9 mouse cellular contexts compared by ENCODE assay signal in genomic region chr17:25555666-25556629, GRCm38 (mm10). TPM values are rescaled to one million over a fixed set of nuclear protein-coding genes. Genes with fewer than 3 reads are reported as not detected.
DNase-seq lines count a peak whose midpoint lies in the region; ATAC-seq and TF ChIP-seq lines count a peak whose summit lies in the region.
"Had no signal": no experiment of that assay in that cellular context is flagged by ENCODE, and none has a peak within 500 bp of the region (broad histone marks: within the 10 kb centered on the region; RNA-seq: fewer than 3 reads in every experiment).

No protein-coding gene starts in this region.

- dilution Hi-C loops in CH12.LX (cut with MboI; ENCODE audit: extremely low pct_ligation_motif_present, extremely low pct_unique_long_range_greater_than_20kb, low sequenced_read_pairs): no loop called here

- no peaks in the 10 kb centered on the region for H3K79me2 ChIP-seq in CH12.LX (replicated peaks; ENCODE audit: control insufficient read depth, extremely low read depth, insufficient read depth, poor library complexity, severe bottlenecking)

- H3K27me3 ChIP-seq in CH12.LX (replicated peaks): peaks cover 93% of the 10 kb centered on the region
- no peaks in the 10 kb centered on the region for H3K27me3 ChIP-seq in neural tube, embryonic 12.5 days (replicated peaks)
- peaks cover 8% of the 10 kb centered on the region for H3K27me3 ChIP-seq in thymus, adult 2 months (ENCODE audit: control insufficient read depth, insufficient read depth, low read length)

- TF ChIP-seq EP300 in CH12.LX (IDR thresholded peaks at IDR 0.05; ENCODE audit: low read length): no peak

- peak; percentile 51; the same call in 1 of the 2 replicates for ATAC-seq in neural tube, embryonic 12.5 days (ENCODE audit: low FRiP score, low read depth)

- DNase-seq in CH12.LX (ENCODE audit: extremely low read depth): no peak
- peak; percentile 66 for DNase-seq in Muller cell, postnatal 12 days (ENCODE audit: inconsistent ontology term)
- DNase-seq in frontal cortex, postnatal 10 days (ENCODE audit: low spot score in 2 of 2): peak; percentile 80 to 81
- DNase-seq in layer of hippocampus, postnatal 14 days (ENCODE audit: low spot score in 2 of 2): peak; percentile 71 to 84
- no peak for DNase-seq in cerebellum, adult 9-11 months
- DNase-seq in thymus, adult 2 months: no peak
- no peak for DNase-seq in cerebellum, postnatal 4 days (ENCODE audit: low spot score in 2 of 2)

- H3K9ac ChIP-seq in CH12.LX (ENCODE audit: insufficient read depth, low read depth): no peak overlapping the region
- H3K9ac ChIP-seq in neural tube, embryonic 12.5 days: peak overlapping the region; percentile 43; the same call in 1 of the 2 replicates

- TF ChIP-seq RAD21 in CH12.LX (IDR thresholded peaks at IDR 0.05; ENCODE audit: low read depth, low read length): no peak

- in situ Hi-C loops in CH12.LX (cut with MboI; ENCODE audit: low pct_ligation_motif_present, low pct_unique_long_range_greater_than_20kb, low sequenced_read_pairs): no loop called here

- no peaks in the 10 kb centered on the region for H3K36me3 ChIP-seq in CH12.LX (replicated peaks in 1 of 2; ENCODE audit: control insufficient read depth in 1 of 2, insufficient read depth in 1 of 2, low read length in 1 of 2)
- H3K36me3 ChIP-seq in neural tube, embryonic 12.5 days: no peaks in the 10 kb centered on the region
- H3K36me3 ChIP-seq in thymus, adult 2 months (ENCODE audit: control insufficient read depth, insufficient read depth, low read length): no peaks in the 10 kb centered on the region

- TF ChIP-seq CTCF in CH12.LX (conservative IDR thresholded peaks at IDR 0.05 in 1 of 2, IDR thresholded peaks at IDR 0.05 in 1 of 2; ENCODE audit: low read depth in 2 of 2, low read length in 2 of 2): no peak
- no peak for TF ChIP-seq CTCF in thymus, adult 2 months (IDR thresholded peaks at IDR 0.05; ENCODE audit: borderline replicate concordance, control insufficient read depth, extremely low read depth, insufficient read depth, low read length, poor library complexity)

- no peak for TF ChIP-seq POLR2A in CH12.LX (IDR thresholded peaks at IDR 0.05; ENCODE audit: low read depth, low read length)
- TF ChIP-seq POLR2A in thymus, adult 2 months (IDR thresholded peaks at IDR 0.05; ENCODE audit: control insufficient read depth, extremely low read depth, insufficient read depth, low read length, poor library complexity): no peak

- no peak overlapping the region for H3K4me3 ChIP-seq in CH12.LX (replicated peaks in 1 of 3; ENCODE audit: low read depth in 2 of 3, low read length in 2 of 3, poor library complexity in 1 of 3)
- peak overlapping the region; percentile 22 for H3K4me3 ChIP-seq in neural tube, embryonic 12.5 days
- H3K4me3 ChIP-seq in thymus, adult 2 months (ENCODE audit: control insufficient read depth, insufficient read depth, low read length): no peak overlapping the region
- H3K4me3 ChIP-seq: megakaryocyte, embryonic 14.5 days had no signal

- H3K4me1 ChIP-seq in CH12.LX (ENCODE audit: control insufficient read depth in 1 of 2, insufficient read depth in 2 of 2): peaks cover 3 to 12% of the 10 kb centered on the region in 2 experiments; a peak in 3 of 4 replicates
- peaks cover 31% of the 10 kb centered on the region for H3K4me1 ChIP-seq in neural tube, embryonic 12.5 days
- no peaks in the 10 kb centered on the region for H3K4me1 ChIP-seq in thymus, adult 2 months (replicated peaks; ENCODE audit: control insufficient read depth, insufficient read depth, low read length)

- H3K27ac ChIP-seq in CH12.LX (ENCODE audit: insufficient read depth, low read depth): no peak overlapping the region
- H3K27ac ChIP-seq in neural tube, embryonic 12.5 days: no peak overlapping the region
- no peak overlapping the region for H3K27ac ChIP-seq in thymus, adult 2 months (ENCODE audit: control insufficient read depth, insufficient read depth, low read length)

- H3K9me3 ChIP-seq in CH12.LX (replicated peaks; ENCODE audit: low read length): no peaks in the 10 kb centered on the region
- no peaks in the 10 kb centered on the region for H3K9me3 ChIP-seq in neural tube, embryonic 12.5 days
- H3K9me3 ChIP-seq: megakaryocyte, embryonic 14.5 days had no signal

- WGBS in neural tube, embryonic 12.5 days: 6% methylated on average over 29 of the region's 29 CpGs
- 14% methylated on average over 29 of the region's 29 CpGs for whole genome bisulfite sequencing in thymus, adult 2 months

- peak overlapping the region; percentile 23 for H3K4me2 ChIP-seq in CH12.LX (ENCODE audit: insufficient read depth, low read depth, poor library complexity, severe bottlenecking)
- peak overlapping the region; percentile 60 for H3K4me2 ChIP-seq in neural tube, embryonic 12.5 days (replicated peaks)

TF ChIP-seq in CH12.LX, 34 proteins besides CTCF, POLR2A, EP300 and RAD21:
- no peak for TF ChIP-seq KAT2A (IDR thresholded peaks at IDR 0.05; ENCODE audit: insufficient replicate concordance, low read length)
- no peak for TF ChIP-seq ZNF384 (IDR thresholded peaks at IDR 0.05; ENCODE audit: low read depth, low read length)
- no peak for TF ChIP-seq BHLHE40 (IDR thresholded peaks at IDR 0.05; ENCODE audit: low read depth, low read length)
- no peak for TF ChIP-seq USF1 (IDR thresholded peaks at IDR 0.05; ENCODE audit: low read depth, low read length)

RNA-seq across cellular contexts. Expression of gene Sox8, which starts 14.5 kb away (rescaled TPM):
- total RNA-seq in CH12.LX (2012; rRNA removed) (not detected in 2 replicates), CH12.LX (2014; rRNA removed) (not detected in 2 replicates)
- polyA plus RNA-seq in CH12.LX (2012; ENCODE audit: insufficient read length, low read depth): not detected in 2 replicates
- total RNA-seq in layer of hippocampus, postnatal 14 days (2021): 10 to 100 TPM; 78.2 to 81.1 TPM
- polyA plus RNA-seq in neural tube, embryonic 12.5 days (2016; fragmentation: Nextera tagmentation; extraction: Ambion mirVana): 8.1 and 9.5 TPM in 2 replicates
- polyA plus RNA-seq in thymus, adult 2 months (2012; rRNA removed): 0.94 and 1.0 TPM in 2 replicates

RNA-seq across cellular contexts. Expression of gene Lmf1, which starts 22.9 kb away (rescaled TPM):
- 17.3 and 26.9 TPM in 2 replicates for total RNA-seq in CH12.LX (2012; rRNA removed)
- 11.2 and 13.3 TPM in 2 replicates for total RNA-seq in CH12.LX (2014; rRNA removed)
- 12.1 and 15.2 TPM in 2 replicates for polyA plus RNA-seq in CH12.LX (2012; ENCODE audit: insufficient read length, low read depth)
- 10 to 100 TPM; 26.2 to 27.2 TPM for total RNA-seq in layer of hippocampus, postnatal 14 days (2021)
- polyA plus RNA-seq in neural tube, embryonic 12.5 days (2016; fragmentation: Nextera tagmentation; extraction: Ambion mirVana): 25.2 and 25.8 TPM in 2 replicates
- 25.2 and 25.8 TPM in 2 replicates for polyA plus RNA-seq in thymus, adult 2 months (2012; rRNA removed)

RNA-seq across cellular contexts. Expression of gene Sstr5, which starts 58.9 kb away (rescaled TPM):
- total RNA-seq in CH12.LX (2012; rRNA removed): 0.17 and 0.38 TPM in 2 replicates
- 0.08 and 0.35 TPM in 2 replicates for total RNA-seq in CH12.LX (2014; rRNA removed)
- polyA plus RNA-seq in CH12.LX (2012; ENCODE audit: insufficient read length, low read depth): 1.9 and 2.4 TPM in 2 replicates
- total RNA-seq in layer of hippocampus, postnatal 14 days (2021): under 1 TPM; 0.14 to 0.16 TPM
- polyA plus RNA-seq in neural tube, embryonic 12.5 days (2016; fragmentation: Nextera tagmentation; extraction: Ambion mirVana): 0.18 TPM in 1 of 2 replicates, not detected in the other
- polyA plus RNA-seq in thymus, adult 2 months (2012; rRNA removed): not detected in 2 replicates

Comparison
In these comparisons a context has a peak if more than half of its experiments do, and no peak if none do; other contexts are left out.
1. DNase-seq: peak in Muller cell, postnatal 12 days (single experiment), frontal cortex, postnatal 10 days (2 of 2) and layer of hippocampus, postnatal 14 days (2 of 2); none in CH12.LX (single experiment), cerebellum, adult 9-11 months (single experiment), thymus, adult 2 months (single experiment) and cerebellum, postnatal 4 days (0 of 2).